Mouse (Mus musculus): Measurements from ENCODE around the gene Wdr24. TPM values are rescaled to one million over a fixed set of nuclear protein-coding genes. Genes with fewer than 3 reads are reported as not detected.
"Not testable (repeated sequence)": the region's sequence is repeated elsewhere in the genome, so short reads cannot be mapped to it uniquely, and the experiment has no call there.

Wdr24 gene
- polyA plus RNA-seq, 1 experiment from 2014 or later: 36.5 TPM

- ATAC-seq: no peak
- WGBS: 89% methylated on average over 2 of the region's 2 CpGs
- no peak overlapping the region for H3K4me2 ChIP-seq (ENCODE audit: low read length)
- H3K36me3 ChIP-seq (ENCODE audit: control insufficient read depth, insufficient read depth): no peaks in the 10 kb centered on the region
- H3K4me1 ChIP-seq (replicated peaks; ENCODE audit: control insufficient read depth, insufficient read depth, low read length): peaks cover 18% of the 10 kb centered on the region
- H3K9me3 ChIP-seq (ENCODE audit: control insufficient read depth, low read length): no peaks in the 10 kb centered on the region
- H3K9ac ChIP-seq (replicated peaks; ENCODE audit: low read depth, low read length): no peak overlapping the region
- no peak overlapping the region for H3K27ac ChIP-seq (ENCODE audit: low read length)
- H3K4me3 ChIP-seq (replicated peaks; ENCODE audit: low read length): no peak overlapping the region
- no peaks in the 10 kb centered on the region for H3K27me3 ChIP-seq (replicated peaks; ENCODE audit: control insufficient read depth, insufficient read depth, low read length)
Observed at GRCm38 (mm10) chr17:25869954-25870353, 46.5 kb downstream of the Wdr24 start.

- not testable (repeated sequence) for H3K27me3 ChIP-seq (replicated peaks; ENCODE audit: control insufficient read depth, insufficient read depth, low read length); H3K27ac ChIP-seq (ENCODE audit: low read length); H3K4me3 ChIP-seq (replicated peaks; ENCODE audit: low read length); H3K9me3 ChIP-seq (ENCODE audit: control insufficient read depth, low read length); H3K4me2 ChIP-seq (ENCODE audit: low read length); H3K9ac ChIP-seq (replicated peaks; ENCODE audit: low read depth, low read length); H3K36me3 ChIP-seq (ENCODE audit: control insufficient read depth, insufficient read depth); ATAC-seq
- peaks cover 26% of the 10 kb centered on the region for H3K4me1 ChIP-seq (replicated peaks; ENCODE audit: control insufficient read depth, insufficient read depth, low read length)
Observed at GRCm38 (mm10) chr17:25871566-25871965, 48.1 kb downstream of the Wdr24 start.

- 80% methylated on average over 3 of the region's 3 CpGs for WGBS
- H3K9ac ChIP-seq (replicated peaks; ENCODE audit: low read depth, low read length): no peak overlapping the region
Observed at GRCm38 (mm10) chr17:25872676-25873075, 49.2 kb downstream of the Wdr24 start.

GRCm38 (mm10) chr17:25873405-25874147 lies 50.1 kb downstream of the Wdr24 start:
- no peaks in the 10 kb centered on the region for H3K27me3 ChIP-seq (replicated peaks; ENCODE audit: control insufficient read depth, insufficient read depth, low read length)
- H3K27ac ChIP-seq (ENCODE audit: low read length): peak overlapping the region; percentile 89; the same call in 1 of the 2 replicates
- no peaks in the 10 kb centered on the region for H3K36me3 ChIP-seq (ENCODE audit: control insufficient read depth, insufficient read depth)
- H3K4me3 ChIP-seq (replicated peaks; ENCODE audit: low read length): peak overlapping the region; percentile 71
- H3K9ac ChIP-seq (replicated peaks; ENCODE audit: low read depth, low read length): peak overlapping the region; percentile 73
- WGBS: 87% methylated on average over 11 of the region's 11 CpGs
- no peaks in the 10 kb centered on the region for H3K9me3 ChIP-seq (ENCODE audit: control insufficient read depth, low read length)
- ATAC-seq: no peak
- H3K4me2 ChIP-seq (ENCODE audit: low read length): peak overlapping the region; percentile 90
- peaks cover 24% of the 10 kb centered on the region for H3K4me1 ChIP-seq (replicated peaks; ENCODE audit: control insufficient read depth, insufficient read depth, low read length)

More at GRCm38 (mm10) chr17:25872676-25873075, 49.2 kb downstream of the Wdr24 start:
- Histone ChIP-seq H3K4me3 (replicated peaks; ENCODE audit: low read length) (no peak overlapping the region), H3K36me3 (ENCODE audit: control insufficient read depth, insufficient read depth) (no peaks in the 10 kb centered on the region), H3K9me3 (ENCODE audit: control insufficient read depth, low read length) (no peaks in the 10 kb centered on the region), H3K27me3 (replicated peaks; ENCODE audit: control insufficient read depth, insufficient read depth, low read length) (no peaks in the 10 kb centered on the region), H3K4me1 (replicated peaks; ENCODE audit: control insufficient read depth, insufficient read depth, low read length) (peaks cover 29% of the 10 kb centered on the region), H3K4me2 (ENCODE audit: low read length) (no peak overlapping the region), H3K27ac (ENCODE audit: low read length) (no peak overlapping the region)
- ATAC-seq: no peak

GRCm38 (mm10) chr17:25874148-25874720 lies 50.8 kb downstream of the Wdr24 start:
- peak overlapping the region; percentile 89 for H3K27ac ChIP-seq (ENCODE audit: low read length)
- H3K27me3 ChIP-seq (replicated peaks; ENCODE audit: control insufficient read depth, insufficient read depth, low read length): no peaks in the 10 kb centered on the region
- no peaks in the 10 kb centered on the region for H3K9me3 ChIP-seq (ENCODE audit: control insufficient read depth, low read length)
- peak overlapping the region; percentile 90 for H3K4me2 ChIP-seq (ENCODE audit: low read length)
- WGBS: 5% methylated on average over 14 of the region's 14 CpGs
- peak overlapping the region; percentile 71 for H3K4me3 ChIP-seq (replicated peaks; ENCODE audit: low read length)
- H3K4me1 ChIP-seq (replicated peaks; ENCODE audit: control insufficient read depth, insufficient read depth, low read length): peaks cover 22% of the 10 kb centered on the region
- H3K9ac ChIP-seq (replicated peaks; ENCODE audit: low read depth, low read length): peak overlapping the region; percentile 73
- no peak for ATAC-seq
- H3K36me3 ChIP-seq (ENCODE audit: control insufficient read depth, insufficient read depth): no peaks in the 10 kb centered on the region

GRCm38 (mm10) chr17:25874721-25875170 lies 51.3 kb downstream of the Wdr24 start, which contains the start of gene Mettl26:
Gene Mettl26 (plus strand): TSS chr17:25875074.
- peak within 1 kb of the TSS; percentile 89 for H3K27ac ChIP-seq (ENCODE audit: low read length)
- H3K36me3 ChIP-seq (ENCODE audit: control insufficient read depth, insufficient read depth): no peaks in the 10 kb centered on the region
- H3K9ac ChIP-seq (replicated peaks; ENCODE audit: low read depth, low read length): peak within 1 kb of the TSS; percentile 81
- under 1% methylated on average over 25 of the region's 25 CpGs for WGBS
- ATAC-seq: peak; percentile 84
- peak within 1 kb of the TSS; percentile 90 for H3K4me2 ChIP-seq (ENCODE audit: low read length)
- peak within 1 kb of the TSS; percentile 71 for H3K4me3 ChIP-seq (replicated peaks; ENCODE audit: low read length)
- H3K27me3 ChIP-seq (replicated peaks; ENCODE audit: control insufficient read depth, insufficient read depth, low read length): no peaks in the 10 kb centered on the region
- H3K9me3 ChIP-seq (ENCODE audit: control insufficient read depth, low read length): no peaks in the 10 kb centered on the region
- peaks cover 22% of the 10 kb centered on the region for H3K4me1 ChIP-seq (replicated peaks; ENCODE audit: control insufficient read depth, insufficient read depth, low read length)

- H3K4me2 ChIP-seq (ENCODE audit: low read length): peak overlapping the region; percentile 90
- H3K36me3 ChIP-seq (ENCODE audit: control insufficient read depth, insufficient read depth): no peaks in the 10 kb centered on the region
- peak overlapping the region; percentile 81 for H3K9ac ChIP-seq (replicated peaks; ENCODE audit: low read depth, low read length)
- H3K4me3 ChIP-seq (replicated peaks; ENCODE audit: low read length): peak overlapping the region; percentile 71
- ATAC-seq: peak; percentile 95
- peak overlapping the region; percentile 89 for H3K27ac ChIP-seq (ENCODE audit: low read length)
- WGBS: 1% methylated on average over 59 of the region's 59 CpGs
- H3K9me3 ChIP-seq (ENCODE audit: control insufficient read depth, low read length): no peaks in the 10 kb centered on the region
- peaks cover 22% of the 10 kb centered on the region for H3K4me1 ChIP-seq (replicated peaks; ENCODE audit: control insufficient read depth, insufficient read depth, low read length)
- no peaks in the 10 kb centered on the region for H3K27me3 ChIP-seq (replicated peaks; ENCODE audit: control insufficient read depth, insufficient read depth, low read length)
Observed at GRCm38 (mm10) chr17:25875171-25876136, 52.0 kb downstream of the Wdr24 start.

- Histone ChIP-seq H3K4me1 (replicated peaks; ENCODE audit: control insufficient read depth, insufficient read depth, low read length) (peaks cover 22% of the 10 kb centered on the region), H3K4me3 (replicated peaks; ENCODE audit: low read length) (peak overlapping the region; percentile 71), H3K9me3 (ENCODE audit: control insufficient read depth, low read length) (no peaks in the 10 kb centered on the region), H3K4me2 (ENCODE audit: low read length) (peak overlapping the region; percentile 90), H3K9ac (replicated peaks; ENCODE audit: low read depth, low read length) (peak overlapping the region; percentile 81), H3K27ac (ENCODE audit: low read length) (no peak overlapping the region; the same call in 1 of the 2 replicates), H3K36me3 (ENCODE audit: control insufficient read depth, insufficient read depth) (no peaks in the 10 kb centered on the region), H3K27me3 (replicated peaks; ENCODE audit: control insufficient read depth, insufficient read depth, low read length) (no peaks in the 10 kb centered on the region)
- WGBS: 62% methylated on average over 10 of the region's 10 CpGs
- ATAC-seq: no peak
Observed at GRCm38 (mm10) chr17:25876347-25876915, 53.0 kb downstream of the Wdr24 start.

Measured in forebrain, embryonic 16.5 days (tissue).